Mouse (Mus musculus) G1E (cell line): ENCODE measurements at regions not wholly inside any gene's neighbourhood (a gene's known extent, or its start where the extent isn't known, plus 50 kb on each side); places are given as distances from the start of the nearest gene placed in this dataset.
"Not testable (repeated sequence)": the region's sequence is repeated elsewhere in the genome, so short reads cannot be mapped to it uniquely, and the experiment has no call there.

Source experiments
- ATAC-seq: 2 replicates; pipeline ENCODE4 v1.8.0; 2016; ENCODE audit warnings: mild to moderate bottlenecking; ENCODE audit not compliant: insufficient number of reproducible peaks, poor library complexity, low FRiP score, severe bottlenecking; ENCODE audit errors: extremely low read depth
- DNase-seq: peaks from one replicate; pipeline ENCODE4 v3.0.0; 2012; ENCODE audit warnings: low spot score
- H3K27me3 ChIP-seq: 2 replicates; pipeline ENCODE4 v1.6.1; 2012; ENCODE audit warnings: mild to moderate bottlenecking, low read length, inconsistent platforms; ENCODE audit not compliant: insufficient read depth
- H3K36me3 ChIP-seq: replicated peaks from 2 replicates; pipeline ENCODE3; 2012; ENCODE audit warnings: mild to moderate bottlenecking, inconsistent platforms
- H3K4me1 ChIP-seq: 2 replicates; pipeline ENCODE4 v1.6.1; 2012; ENCODE audit warnings: low read depth, low read length, inconsistent platforms, mixed read lengths; ENCODE audit not compliant: insufficient read depth
- H3K4me3 ChIP-seq: 2 replicates; pipeline ENCODE4 v1.5.1; 2012; ENCODE audit warnings: low read depth, mild to moderate bottlenecking, inconsistent platforms, low read length, moderate library complexity, mixed read lengths
- H3K9me3 ChIP-seq: replicated peaks from 2 replicates; pipeline ENCODE4 v1.6.1; 2012; ENCODE audit warnings: inconsistent platforms
- CTCF ChIP-seq: IDR thresholded peaks from 2 replicates; pipeline ENCODE4 v1.5.1; 2012; ENCODE audit warnings: low read depth, low read length, inconsistent platforms, mixed read lengths
- GATA1 ChIP-seq: IDR thresholded peaks from 2 replicates; pipeline ENCODE4 v1.6.1; 2012; ENCODE audit warnings: borderline replicate concordance, low read length, inconsistent platforms, mixed read lengths
- GATA2 ChIP-seq: IDR thresholded peaks from 2 replicates; pipeline ENCODE4 v1.6.1; 2012; ENCODE audit warnings: low read depth, low read length, inconsistent platforms, borderline replicate concordance
- POLR2AphosphoS5 ChIP-seq: IDR thresholded peaks from 2 replicates; pipeline ENCODE4 v1.6.1; 2012; ENCODE audit warnings: low read depth, low read length, inconsistent platforms; ENCODE audit not compliant: insufficient replicate concordance
- TAL1 ChIP-seq: conservative IDR thresholded peaks from 2 replicates; pipeline ENCODE4 v1.6.1; 2012; ENCODE audit warnings: low read depth, low read length, inconsistent platforms, mixed read lengths

DNA sequence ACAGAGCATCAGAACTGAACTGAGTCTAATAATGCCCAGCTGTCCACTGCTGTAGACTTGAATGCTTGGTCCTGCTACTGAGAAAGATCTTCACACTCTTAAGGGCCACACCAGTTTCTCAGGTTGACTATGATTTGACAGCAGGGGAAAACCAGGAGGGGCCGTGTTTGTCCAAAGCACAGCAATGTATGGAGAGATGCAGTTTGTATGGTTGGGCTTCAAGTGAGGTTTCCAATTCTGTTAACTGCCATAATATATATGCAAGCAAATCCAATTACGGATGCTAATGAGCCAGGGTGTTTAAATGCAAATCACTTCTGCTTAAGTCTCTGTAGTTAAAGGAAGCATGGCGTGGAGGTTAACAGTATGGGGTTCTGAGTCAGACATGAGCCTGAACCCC is 157.2 kb upstream of the 1700056E22Rik start:
- no peak for DNase-seq

DNA sequence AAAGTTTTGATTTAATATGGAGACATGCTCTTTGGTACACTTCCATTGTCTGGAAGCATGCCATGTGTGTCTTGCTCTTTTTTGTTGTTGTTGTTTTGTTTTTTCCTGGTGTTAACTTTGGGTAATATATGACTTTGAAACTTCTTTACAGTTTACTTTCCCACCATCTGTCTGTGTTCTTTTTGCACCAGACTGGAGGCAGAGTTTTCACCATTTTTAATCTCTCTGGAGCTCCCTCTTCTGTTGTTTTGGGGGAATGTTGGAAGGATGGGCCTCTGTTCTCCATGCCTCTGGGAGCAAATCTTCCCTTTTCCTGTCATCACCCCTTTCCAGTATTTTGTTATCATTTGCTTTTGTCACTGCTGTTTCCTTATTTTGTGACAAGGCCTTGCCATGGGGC is 153.5 kb upstream of the 1700056E22Rik start:
- no peaks in the 10 kb centered on the region for H3K36me3 ChIP-seq
- no peak for DNase-seq
- ATAC-seq = no peak
- H3K9me3 ChIP-seq = peaks cover 53% of the 10 kb centered on the region
- H3K4me3 ChIP-seq = no peak overlapping the region
- TF ChIP-seq GATA2 = no peak
- no peak for TF ChIP-seq CTCF
- no peak for TF ChIP-seq TAL1
- no peak for TF ChIP-seq GATA1
- no peak for TF ChIP-seq POLR2AphosphoS5
- H3K27me3 ChIP-seq = no peaks in the 10 kb centered on the region
- H3K4me1 ChIP-seq = no peaks in the 10 kb centered on the region

More for the DNA sequence above, 157.2 kb upstream of the 1700056E22Rik start:
- TF ChIP-seq TAL1 = no peak
- TF ChIP-seq GATA1 = no peak
- no peak for TF ChIP-seq GATA2
- no peak for TF ChIP-seq CTCF
- no peak for ATAC-seq
- Histone ChIP-seq H3K36me3 (no peaks in the 10 kb centered on the region), H3K27me3 (no peaks in the 10 kb centered on the region), H3K9me3 (peaks cover 57% of the 10 kb centered on the region), H3K4me3 (no peak overlapping the region), H3K4me1 (no peaks in the 10 kb centered on the region)

DNA sequence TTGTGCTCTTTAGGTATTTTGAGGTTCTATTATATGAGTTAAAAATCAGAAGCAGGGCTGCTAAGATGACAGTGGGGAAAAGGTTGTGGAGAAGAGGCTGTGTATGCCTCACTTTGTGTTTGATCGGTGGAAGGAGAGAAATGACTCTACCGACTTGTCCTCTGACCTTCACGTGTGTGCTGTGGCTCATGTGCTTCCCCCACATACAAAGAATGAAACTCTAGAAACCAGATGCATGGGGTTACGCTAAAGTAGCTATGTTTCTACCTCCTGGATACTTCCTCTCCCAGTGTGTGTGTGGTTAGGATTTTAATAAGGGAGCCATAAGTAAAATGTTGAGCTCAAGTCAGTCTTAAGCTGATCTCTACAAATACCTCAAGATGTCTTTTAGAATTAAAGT is 148.1 kb upstream of the 1700056E22Rik start:
- TF ChIP-seq TAL1 = no peak
- no peak for TF ChIP-seq GATA1
- no peak for TF ChIP-seq GATA2
- TF ChIP-seq CTCF = no peak
- no peak for TF ChIP-seq POLR2AphosphoS5
- no peak for DNase-seq
- H3K4me1 ChIP-seq = no peaks in the 10 kb centered on the region
- peaks cover 61% of the 10 kb centered on the region for H3K9me3 ChIP-seq
- no peaks in the 10 kb centered on the region for H3K36me3 ChIP-seq
- H3K4me3 ChIP-seq = no peak overlapping the region
- no peak for ATAC-seq
- H3K27me3 ChIP-seq = no peaks in the 10 kb centered on the region

GRCm38 (mm10) chr1:184174416-184174815 is 140.3 kb upstream of the 1700056E22Rik start:
- H3K36me3 ChIP-seq, ATAC-seq: not testable (repeated sequence)
- peaks cover 57% of the 10 kb centered on the region for H3K9me3 ChIP-seq

GRCm38 (mm10) chr1:184173739-184174138 is 139.6 kb upstream of the 1700056E22Rik start:
- no peak for TF ChIP-seq CTCF
- no peak for TF ChIP-seq TAL1
- no peak for TF ChIP-seq GATA2
- no peak for TF ChIP-seq POLR2AphosphoS5
- no peak for TF ChIP-seq GATA1
- DNase-seq = no peak
- Histone ChIP-seq H3K9me3 (peaks cover 52% of the 10 kb centered on the region), H3K36me3 (no peaks in the 10 kb centered on the region), H3K27me3 (no peaks in the 10 kb centered on the region), H3K4me1 (no peaks in the 10 kb centered on the region), H3K4me3 (no peak overlapping the region)
- ATAC-seq = no peak

More at GRCm38 (mm10) chr1:184174416-184174815, 140.3 kb upstream of the 1700056E22Rik start:
- not testable (repeated sequence) for DNase-seq, H3K4me3 ChIP-seq, H3K4me1 ChIP-seq, H3K27me3 ChIP-seq

- ATAC-seq (no peak), DNase-seq (no peak)
- H3K9me3 ChIP-seq = peaks cover 46% of the 10 kb centered on the region
- no peaks in the 10 kb centered on the region for H3K4me1 ChIP-seq
- no peak overlapping the region for H3K4me3 ChIP-seq
- H3K36me3 ChIP-seq = no peaks in the 10 kb centered on the region
- no peak for TF ChIP-seq GATA2
- no peak for TF ChIP-seq GATA1
- no peak for TF ChIP-seq TAL1
- TF ChIP-seq POLR2AphosphoS5 = no peak
- no peak for TF ChIP-seq CTCF
- no peaks in the 10 kb centered on the region for H3K27me3 ChIP-seq
Observed at GRCm38 (mm10) chr1:184172986-184173385, 138.9 kb upstream of the 1700056E22Rik start.

- TF ChIP-seq POLR2AphosphoS5 = no peak
- TF ChIP-seq TAL1 = no peak
- TF ChIP-seq CTCF = no peak
- no peak for TF ChIP-seq GATA1
- TF ChIP-seq GATA2 = no peak
- Histone ChIP-seq H3K36me3 (no peaks in the 10 kb centered on the region), H3K4me1 (no peaks in the 10 kb centered on the region), H3K27me3 (no peaks in the 10 kb centered on the region), H3K4me3 (no peak overlapping the region), H3K9me3 (peaks cover 36% of the 10 kb centered on the region)
- ATAC-seq = no peak
- no peak for DNase-seq
Observed at GRCm38 (mm10) chr1:184171601-184172000, 137.5 kb upstream of the 1700056E22Rik start.
